Mouse (Mus musculus) kidney, postnatal 0 days (tissue): ENCODE results near the gene Pkdcc. TPM values are rescaled to one million over a fixed set of nuclear protein-coding genes. Genes with fewer than 3 reads are reported as not detected.

Experiments
- ATAC-seq: fragments of 200-750 bp; cut with Nextera tagmentation; replicated peaks from 2 replicates; pipeline ENCODE4 v1.8.0; 2017; ENCODE audit warnings: low read depth, moderate number of reproducible peaks, moderate TSS enrichment, moderate library complexity; ENCODE audit not compliant: low FRiP score
- DNase-seq: peaks from one replicate; pipeline ENCODE4 v3.0.0-alpha.2; 2016; ENCODE audit warnings: low spot score
- H3K27ac ChIP-seq: fragments of 300-500 bp; sonication (generic); 2 replicates; pipeline ENCODE4 v1.5.1; 2014; ENCODE audit warnings: mild to moderate bottlenecking
- H3K27me3 ChIP-seq: fragments of 300-500 bp; sonication (generic); 2 replicates; pipeline ENCODE4 v1.6.1; 2014; ENCODE audit warnings: low read length, mixed read lengths; ENCODE audit not compliant: insufficient read depth
- H3K36me3 ChIP-seq: fragments of 300-500 bp; sonication (generic); 2 replicates; pipeline ENCODE4 v1.6.1; 2014; ENCODE audit warnings: low read length, mixed read lengths; ENCODE audit not compliant: insufficient read depth
- H3K4me1 ChIP-seq: fragments of 300-500 bp; sonication (generic); replicated peaks from 2 replicates; pipeline ENCODE4 v1.6.1; 2014; ENCODE audit warnings: antibody characterized with exemption, low read length, mixed read lengths; ENCODE audit not compliant: insufficient read depth
- H3K4me2 ChIP-seq: fragments of 300-500 bp; sonication (generic); 2 replicates; pipeline ENCODE4 v1.6.1; 2014; ENCODE audit warnings: mild to moderate bottlenecking, low read length, moderate library complexity, mixed read lengths
- H3K4me3 ChIP-seq: fragments of 300-500 bp; sonication (generic); replicated peaks from 2 replicates; pipeline ENCODE4 v1.5.1; 2014; ENCODE audit warnings: low read depth, low read length
- H3K9ac ChIP-seq: fragments of 300-500 bp; sonication (generic); 2 replicates; pipeline ENCODE4 v1.6.1; 2014; ENCODE audit warnings: low read depth, low read length
- H3K9me3 ChIP-seq: fragments of 300-500 bp; sonication (generic); replicated peaks from 2 replicates; pipeline ENCODE4 v1.6.1; 2016; ENCODE audit warnings: low read length, inconsistent platforms, mixed read lengths
- CTCF ChIP-seq: IDR thresholded peaks from 2 replicates; pipeline ENCODE4 v1.5.1; 2016; ENCODE audit warnings: antibody characterized with exemption, low read depth, mild to moderate bottlenecking, moderate library complexity
- WGBS: fragments of 180-500 bp; shearing (Covaris S2); extraction: QIAGEN DNeasy Blood & Tissue Kit; methylation state at CpG from one replicate; pipeline ENCODE4 v1.1.7; 2014; 5-methylcytosine and 5-hydroxymethylcytosine counted together
- polyA plus RNA-seq: library from polyadenylated mRNA; unstranded; fragments of >200 nt; fragmentation: Nextera tagmentation; extraction: Ambion mirVana; gene quantifications from 2 replicates; pipeline ENCODE4 v1.2.1, GENCODE M21; 2015

Gene Pkdcc
- polyA plus RNA-seq, 1 experiment from 2014 or later = 29.1 TPM

DNA sequence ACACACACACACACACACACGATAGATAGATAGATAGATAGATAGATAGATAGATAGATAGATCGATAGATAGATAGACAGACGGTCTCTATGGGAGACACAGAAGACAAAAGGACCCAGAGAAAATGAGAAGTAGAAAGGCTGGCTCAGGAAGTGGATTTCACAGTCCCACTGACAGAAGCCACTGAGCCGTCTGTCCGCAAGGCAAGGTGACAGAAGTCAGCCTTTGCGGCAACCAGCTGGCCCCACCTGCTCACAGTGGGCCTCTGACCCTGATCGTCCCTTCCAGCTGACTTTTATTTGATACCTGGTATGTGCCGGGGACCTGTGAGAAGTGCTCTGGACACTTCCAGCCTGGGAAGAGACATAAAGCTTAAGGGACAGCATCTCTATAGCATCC is 57.5 kb downstream of the Pkdcc start:
- Histone ChIP-seq H3K9me3 (no peaks in the 10 kb centered on the region), H3K36me3 (no peaks in the 10 kb centered on the region), H3K4me2 (no peak overlapping the region), H3K27ac (no peak overlapping the region), H3K27me3 (0 out of 2 replicates have a peak, but pooled peaks cover 6% of the 10 kb centered on the region), H3K4me3 (no peak overlapping the region), H3K4me1 (peaks cover 19% of the 10 kb centered on the region), H3K9ac (no peak overlapping the region)
- TF ChIP-seq CTCF = no peak
- DNase-seq = no peak
- 70% methylated on average over 8 of the region's 8 CpGs for WGBS
- no peak for ATAC-seq

DNA sequence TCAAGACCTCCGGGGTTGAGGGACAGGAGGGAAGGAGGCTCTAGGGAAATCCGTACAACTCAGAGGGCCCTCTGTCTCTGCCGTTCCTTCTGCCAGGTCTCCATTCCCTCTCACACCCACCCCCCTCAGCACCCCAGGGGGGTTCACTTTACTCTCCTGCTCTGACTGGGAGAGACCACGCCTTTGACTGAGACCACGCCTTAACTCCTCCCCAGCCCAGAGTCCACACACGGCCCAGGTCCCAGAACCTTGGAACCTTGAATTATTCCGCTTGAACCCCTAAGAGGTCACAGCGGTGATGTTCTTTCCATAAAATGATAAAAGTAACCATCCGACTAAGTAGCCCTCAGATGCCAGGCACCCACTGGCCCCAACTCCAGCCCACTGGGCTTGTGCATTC is 58.5 kb downstream of the Pkdcc start:
- no peak overlapping the region for H3K4me3 ChIP-seq
- peak overlapping the region; percentile 40 for H3K4me2 ChIP-seq
- 0 out of 2 replicates have a peak, but pooled peaks cover 6% of the 10 kb centered on the region for H3K27me3 ChIP-seq
- no peaks in the 10 kb centered on the region for H3K36me3 ChIP-seq
- DNase-seq = peak; percentile 47
- no peaks in the 10 kb centered on the region for H3K9me3 ChIP-seq
- peaks cover 21% of the 10 kb centered on the region for H3K4me1 ChIP-seq
- 0 out of 2 replicates have a peak overlapping the region, but pooled peaks have one; percentile 71 for H3K27ac ChIP-seq
- no peak; the same call in 1 of the 2 replicates for ATAC-seq
- no peak for TF ChIP-seq CTCF
- 29% methylated on average over 9 of the region's 9 CpGs for WGBS
- H3K9ac ChIP-seq = no peak overlapping the region; the same call in 1 of the 2 replicates

DNA sequence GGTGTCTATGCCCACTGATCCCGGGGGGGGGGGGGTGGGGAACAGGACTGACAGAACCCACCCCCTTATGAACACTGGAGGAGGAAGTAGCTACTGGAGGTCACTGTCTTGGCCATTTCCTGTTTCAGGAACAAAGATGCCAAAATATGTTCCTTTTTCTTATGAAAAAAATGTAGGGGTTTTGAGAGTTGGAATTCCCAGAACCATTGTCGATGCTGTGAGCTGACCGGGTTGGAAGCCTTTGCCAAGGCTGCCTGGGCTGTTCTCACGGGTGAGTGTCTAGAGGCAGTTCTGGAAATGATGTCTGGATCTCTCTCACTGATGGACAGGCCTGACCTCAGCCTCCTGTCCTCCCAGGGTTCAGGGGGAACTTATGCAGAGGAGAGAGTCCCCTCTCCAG is 59.0 kb downstream of the Pkdcc start:
- Histone ChIP-seq H3K27ac (peak overlapping the region; percentile 71), H3K27me3 (0 out of 2 replicates have a peak, but pooled peaks cover 6% of the 10 kb centered on the region), H3K36me3 (no peaks in the 10 kb centered on the region), H3K4me3 (no peak overlapping the region), H3K9ac (no peak overlapping the region), H3K9me3 (no peaks in the 10 kb centered on the region), H3K4me2 (peak overlapping the region; percentile 40; the same call in 1 of the 2 replicates), H3K4me1 (peaks cover 21% of the 10 kb centered on the region)
- ATAC-seq = no peak
- DNase-seq = peak; percentile 57
- WGBS = 37% methylated on average over 4 of the region's 4 CpGs
- TF ChIP-seq CTCF = no peak

Other genes with a start within 250 kb of the Pkdcc start
- gene Eml4, start 135.6 kb downstream of the Pkdcc start, polyA plus RNA-seq = 18.3 and 19.0 TPM in 2 replicates